Comparison of ENCODE assay signal across 16 mouse cellular contexts in genomic region chr3:27968671-27969070, GRCm38 (mm10). TPM values are rescaled to one million over a fixed set of nuclear protein-coding genes. Genes with fewer than 3 reads are reported as not detected.
A peak's percentile ranks its signal among the peaks of the same experiment; 100 is the strongest.
DNase-seq lines count a peak whose midpoint lies in the region.
"Had no signal": no experiment of that assay in that cellular context is flagged by ENCODE, and none has a peak within 500 bp of the region (broad histone marks: within the 10 kb centered on the region; RNA-seq: fewer than 3 reads in every experiment).

No protein-coding gene starts in this region.

- DNase-seq in layer of hippocampus, adult 18-20 months (ENCODE audit: low spot score in 2 of 2): peak; percentile 22 to 23
- DNase-seq in layer of hippocampus, adult 9-10 months (ENCODE audit: low spot score): no peak
- DNase-seq in brain, adult 2 months (ENCODE audit: low read depth, low spot score): peak; percentile 63
- peak; percentile 49 to 57 for DNase-seq in frontal cortex, postnatal 36 days (ENCODE audit: low spot score in 2 of 2)
- peak; percentile 64 to 68 for DNase-seq in right cerebral cortex, adult 2 months (ENCODE audit: low spot score in 2 of 2)
- DNase-seq in kidney, adult 8-10 months: no peak
- DNase-seq in kidney, postnatal 14 days: no peak
- no peak for DNase-seq in cerebellum, adult 18-20 months
- DNase-seq: adrenal gland, postnatal 14 days; cerebellum, adult 11 months; cerebellum, postnatal 25 days; lung, embryonic 14.5 days; lung, postnatal 36 days; thymus, postnatal 14 days had no signal

RNA-seq across cellular contexts. Expression of gene Pld1, which starts 30.2 kb away (rescaled TPM):
- 1 to 10 TPM; 6.8 to 7.2 TPM for total RNA-seq in layer of hippocampus, adult 18-20 months (2021)
- total RNA-seq: CH12.LX, MEL had no signal

Comparison
In these comparisons a context has a peak if more than half of its experiments do, and no peak if none do; other contexts are left out.
1. DNase-seq: peak in layer of hippocampus, adult 18-20 months (2 of 2), brain, adult 2 months (single experiment), frontal cortex, postnatal 36 days (2 of 2) and right cerebral cortex, adult 2 months (2 of 2); none in layer of hippocampus, adult 9-10 months (single experiment), kidney, adult 8-10 months (0 of 2), kidney, postnatal 14 days (single experiment) and cerebellum, adult 18-20 months (0 of 2).